Mouse (Mus musculus) liver, embryonic 16.5 days (tissue): ENCODE measurements around the gene Riok2. TPM values are rescaled to one million over a fixed set of nuclear protein-coding genes. Genes with fewer than 3 reads are reported as not detected.

ENCODE experiments used
- ATAC-seq: fragments of 200-750 bp; cut with Nextera tagmentation; 2 replicates; pipeline ENCODE4 v1.8.0; 2017; ENCODE audit warnings: low read depth, mild to moderate bottlenecking, moderate number of reproducible peaks, moderate library complexity
- H3K27ac ChIP-seq: fragments of 300-500 bp; sonication (generic); 2 replicates; pipeline ENCODE4 v1.5.1; 2014; ENCODE audit warnings: mild to moderate bottlenecking, low read length
- H3K27me3 ChIP-seq: fragments of 300-500 bp; sonication (generic); 2 replicates; pipeline ENCODE4 v1.6.1; 2014; ENCODE audit warnings: low read depth, low read length, mixed read lengths; ENCODE audit not compliant: control insufficient read depth, insufficient read depth
- H3K36me3 ChIP-seq: fragments of 300-500 bp; sonication (generic); 2 replicates; pipeline ENCODE4 v1.6.1; 2014; ENCODE audit warnings: mild to moderate bottlenecking; ENCODE audit not compliant: control insufficient read depth, insufficient read depth
- H3K4me1 ChIP-seq: fragments of 300-500 bp; sonication (generic); 2 replicates; pipeline ENCODE4 v1.6.1; 2014; ENCODE audit warnings: low read depth, low read length, mixed read lengths; ENCODE audit not compliant: control insufficient read depth
- H3K4me2 ChIP-seq: fragments of 300-500 bp; sonication (generic); 2 replicates; pipeline ENCODE4 v1.6.1; 2014; ENCODE audit warnings: low read depth, low read length, mixed read lengths
- H3K4me3 ChIP-seq: fragments of 300-500 bp; sonication (generic); 2 replicates; pipeline ENCODE4 v1.5.1; 2014; ENCODE audit warnings: low read depth, mild to moderate bottlenecking, low read length
- H3K9ac ChIP-seq: fragments of 300-500 bp; sonication (generic); 2 replicates; pipeline ENCODE4 v1.6.1; 2014; ENCODE audit warnings: low read depth, low read length
- H3K9me3 ChIP-seq: fragments of 300-500 bp; sonication (generic); replicated peaks from 2 replicates; pipeline ENCODE4 v1.6.1; 2016; ENCODE audit warnings: low read length; ENCODE audit not compliant: control insufficient read depth
- WGBS: fragments of 180-500 bp; shearing (Covaris S2); extraction: QIAGEN DNeasy Blood & Tissue Kit; methylation state at CpG from one replicate; pipeline ENCODE4 v1.1.7; 2014; ENCODE audit not compliant: insufficient replicate concordance; 5-methylcytosine and 5-hydroxymethylcytosine counted together
- polyA plus RNA-seq: library from polyadenylated mRNA; unstranded; fragments of >200 nt; fragmentation: Nextera tagmentation; extraction: Ambion mirVana; gene quantifications from 2 replicates; pipeline ENCODE4 v1.2.1, GENCODE M21; 2015

The Riok2 gene
- polyA plus RNA-seq, 1 experiment from 2014 or later = 9.1 TPM

GRCm38 (mm10) chr17:17403038-17403437 lies 28.9 kb downstream of the Riok2 start:
- Histone ChIP-seq H3K36me3 (no peaks in the 10 kb centered on the region), H3K27ac (no peak overlapping the region), H3K27me3 (no peaks in the 10 kb centered on the region), H3K4me2 (no peak overlapping the region), H3K4me1 (no peaks in the 10 kb centered on the region), H3K4me3 (no peak overlapping the region), H3K9ac (no peak overlapping the region), H3K9me3 (no peaks in the 10 kb centered on the region)
- WGBS = 50% methylated on average over 5 of the region's 5 CpGs
- no peak for ATAC-seq

GRCm38 (mm10) chr17:17403578-17404112 lies 29.5 kb downstream of the Riok2 start:
- WGBS = 48% methylated on average over 3 of the region's 3 CpGs
- Histone ChIP-seq H3K9ac (no peak overlapping the region), H3K4me2 (no peak overlapping the region), H3K9me3 (no peaks in the 10 kb centered on the region), H3K27ac (no peak overlapping the region), H3K4me1 (no peaks in the 10 kb centered on the region), H3K36me3 (no peaks in the 10 kb centered on the region), H3K27me3 (no peaks in the 10 kb centered on the region), H3K4me3 (no peak overlapping the region)
- ATAC-seq = no peak

- Histone ChIP-seq H3K27me3 (no peaks in the 10 kb centered on the region), H3K4me3 (no peak overlapping the region), H3K4me2 (no peak overlapping the region), H3K9ac (no peak overlapping the region), H3K27ac (no peak overlapping the region), H3K36me3 (no peaks in the 10 kb centered on the region), H3K9me3 (no peaks in the 10 kb centered on the region), H3K4me1 (no peaks in the 10 kb centered on the region)
- WGBS = 47% methylated on average over 8 of the region's 8 CpGs
- ATAC-seq = no peak
These were observed 30.9 kb downstream of the Riok2 start for GRCm38 (mm10) chr17:17404811-17405544.

- Histone ChIP-seq H3K9me3 (no peaks in the 10 kb centered on the region), H3K4me1 (no peaks in the 10 kb centered on the region), H3K36me3 (no peaks in the 10 kb centered on the region), H3K9ac (no peak overlapping the region), H3K4me2 (no peak overlapping the region), H3K27ac (no peak overlapping the region), H3K27me3 (no peaks in the 10 kb centered on the region), H3K4me3 (no peak overlapping the region)
- WGBS = 34% methylated on average over 1 of the region's 1 CpGs
- ATAC-seq = no peak
These were observed 31.5 kb downstream of the Riok2 start for GRCm38 (mm10) chr17:17405606-17406005.

GRCm38 (mm10) chr17:17408137-17408536 lies 34.0 kb downstream of the Riok2 start:
- ATAC-seq = no peak
- no peak overlapping the region for H3K9ac ChIP-seq
- no peak overlapping the region for H3K4me2 ChIP-seq
- no peak overlapping the region for H3K27ac ChIP-seq
- H3K4me1 ChIP-seq = no peaks in the 10 kb centered on the region
- no peak overlapping the region for H3K4me3 ChIP-seq
- no peaks in the 10 kb centered on the region for H3K9me3 ChIP-seq
- no peaks in the 10 kb centered on the region for H3K36me3 ChIP-seq
- 59% methylated on average over 6 of the region's 6 CpGs for WGBS
- H3K27me3 ChIP-seq = no peaks in the 10 kb centered on the region

- 65% methylated on average over 6 of the region's 6 CpGs for WGBS
- H3K27ac ChIP-seq = no peak overlapping the region
- no peak overlapping the region for H3K4me2 ChIP-seq
- no peak overlapping the region for H3K4me3 ChIP-seq
- no peak overlapping the region for H3K9ac ChIP-seq
- ATAC-seq = no peak
- H3K36me3 ChIP-seq = no peaks in the 10 kb centered on the region
- H3K4me1 ChIP-seq = no peaks in the 10 kb centered on the region
- no peaks in the 10 kb centered on the region for H3K27me3 ChIP-seq
- no peaks in the 10 kb centered on the region for H3K9me3 ChIP-seq
These were observed 34.8 kb downstream of the Riok2 start for GRCm38 (mm10) chr17:17408720-17409478.

- 34% methylated on average over 2 of the region's 2 CpGs for WGBS
These were observed 35.5 kb downstream of the Riok2 start for GRCm38 (mm10) chr17:17409601-17410000.

GRCm38 (mm10) chr17:17411443-17411842 lies 37.3 kb downstream of the Riok2 start:
- H3K4me2 ChIP-seq = no peak overlapping the region

More at GRCm38 (mm10) chr17:17409601-17410000, 35.5 kb downstream of the Riok2 start:
- Histone ChIP-seq H3K9me3 (no peaks in the 10 kb centered on the region), H3K36me3 (no peaks in the 10 kb centered on the region), H3K4me3 (no peak overlapping the region), H3K4me1 (no peaks in the 10 kb centered on the region), H3K9ac (no peak overlapping the region), H3K27ac (no peak overlapping the region), H3K27me3 (no peaks in the 10 kb centered on the region), H3K4me2 (no peak overlapping the region)
- no peak for ATAC-seq

GRCm38 (mm10) chr17:17412176-17412575 lies 38.1 kb downstream of the Riok2 start:
- Histone ChIP-seq H3K27me3 (no peaks in the 10 kb centered on the region), H3K4me3 (no peak overlapping the region), H3K4me1 (no peaks in the 10 kb centered on the region), H3K4me2 (no peak overlapping the region), H3K9me3 (no peaks in the 10 kb centered on the region), H3K27ac (no peak overlapping the region), H3K36me3 (no peaks in the 10 kb centered on the region), H3K9ac (no peak overlapping the region)
- ATAC-seq = no peak
- WGBS = 66% methylated on average over 2 of the region's 2 CpGs

More at GRCm38 (mm10) chr17:17411443-17411842, 37.3 kb downstream of the Riok2 start:
- Histone ChIP-seq H3K4me1 (no peaks in the 10 kb centered on the region), H3K4me3 (no peak overlapping the region), H3K27me3 (no peaks in the 10 kb centered on the region), H3K9ac (no peak overlapping the region), H3K36me3 (no peaks in the 10 kb centered on the region), H3K27ac (no peak overlapping the region), H3K9me3 (no peaks in the 10 kb centered on the region)
- 78% methylated on average over 2 of the region's 2 CpGs for WGBS
- no peak for ATAC-seq
